Mouse (Mus musculus): ENCODE data around the gene Hepacam. TPM values are rescaled to one million over a fixed set of nuclear protein-coding genes. Genes with fewer than 3 reads are reported as not detected.

The Hepacam gene
- polyA plus RNA-seq, 1 experiment = 95.7 TPM

DNA sequence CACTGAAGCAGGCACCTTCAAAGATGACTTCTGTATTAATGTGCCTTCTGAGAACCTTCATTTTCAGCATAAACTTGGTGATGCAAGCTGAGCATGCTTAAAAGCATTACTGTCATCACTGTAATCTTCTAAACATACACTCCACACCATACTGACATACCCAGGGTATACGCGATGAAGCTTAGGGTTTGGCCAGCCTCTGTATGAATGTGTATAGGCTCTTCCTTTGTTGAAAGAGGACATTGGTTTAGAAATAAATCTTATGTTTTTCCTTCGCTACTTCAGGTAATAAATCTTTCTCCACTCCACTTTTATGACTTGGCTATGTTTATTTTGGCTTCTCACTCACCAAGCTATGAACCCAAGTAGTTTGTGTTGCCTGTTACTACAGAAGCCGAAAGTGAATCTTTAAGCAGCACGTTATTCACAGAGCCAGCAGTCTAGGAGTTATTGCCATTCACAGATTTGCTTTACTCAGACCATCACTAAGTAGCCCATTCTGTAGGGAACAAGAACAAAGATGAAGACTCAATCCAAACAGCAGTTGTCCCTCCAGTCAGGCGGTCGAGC is 4.2 kb downstream of the Hepacam start:
- Histone ChIP-seq H3K4me1 (ENCODE audit: control insufficient read depth, insufficient read depth, low read length) (peaks cover 1% of the 10 kb centered on the region; the same call in 1 of the 2 replicates), H3K27ac (ENCODE audit: insufficient read depth, low read length) (no peak overlapping the region), H3K4me3 (ENCODE audit: insufficient read depth, low read length) (no peak overlapping the region)
- TF ChIP-seq POLR2A (IDR thresholded peaks at IDR 0.05; ENCODE audit: extremely low read depth, insufficient read depth, low read length) (no peak), CTCF (IDR thresholded peaks at IDR 0.05; ENCODE audit: extremely low read depth, insufficient read depth, low read length) (no peak)

DNA sequence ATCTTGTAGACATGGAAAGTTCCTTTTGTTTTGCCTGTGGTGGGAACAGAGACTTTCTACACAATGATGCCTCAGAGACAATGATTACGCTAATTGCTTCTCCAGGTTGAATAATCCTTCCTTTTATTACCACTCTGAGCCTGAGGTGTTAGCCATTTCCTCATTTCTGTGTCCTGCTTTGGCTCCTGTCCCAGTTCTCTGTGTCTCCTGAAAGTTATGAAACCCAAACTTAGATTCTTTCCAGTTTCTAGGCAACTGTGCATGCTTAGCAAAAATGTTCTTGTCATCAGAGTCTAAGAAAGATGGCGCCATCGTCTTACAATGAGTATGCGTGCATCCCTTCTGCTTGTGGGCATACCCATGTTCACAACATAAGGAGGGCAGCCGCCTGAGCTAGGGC is 8.6 kb downstream of the Hepacam start:
- Histone ChIP-seq H3K4me3 (ENCODE audit: insufficient read depth, low read length) (no peak overlapping the region), H3K4me1 (ENCODE audit: control insufficient read depth, insufficient read depth, low read length) (peaks cover 1% of the 10 kb centered on the region; the same call in 1 of the 2 replicates), H3K27ac (ENCODE audit: insufficient read depth, low read length) (no peak overlapping the region)
- TF ChIP-seq CTCF (IDR thresholded peaks at IDR 0.05; ENCODE audit: extremely low read depth, insufficient read depth, low read length) (no peak), POLR2A (IDR thresholded peaks at IDR 0.05; ENCODE audit: extremely low read depth, insufficient read depth, low read length) (no peak)

DNA sequence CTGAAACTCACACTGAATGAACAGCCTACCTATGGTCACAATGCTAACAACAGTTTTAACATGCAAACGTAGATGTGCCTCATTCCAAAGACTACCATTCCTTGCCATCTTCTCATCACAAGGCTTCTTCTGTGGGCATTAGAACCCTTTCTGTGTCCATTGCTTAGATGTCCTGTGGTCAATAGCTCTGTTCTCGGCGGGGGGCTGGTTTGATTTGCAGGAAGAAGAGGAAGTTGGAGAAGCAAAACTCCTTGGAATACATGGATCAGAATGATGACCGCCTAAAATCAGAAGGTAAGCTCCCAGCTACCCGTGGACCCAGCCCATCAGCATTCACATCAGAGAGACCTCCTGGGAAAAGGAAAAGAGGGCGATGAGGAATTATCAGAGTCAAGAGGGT is 16.0 kb downstream of the Hepacam start:
- Histone ChIP-seq H3K4me3 (ENCODE audit: insufficient read depth, low read length) (no peak overlapping the region), H3K4me1 (ENCODE audit: control insufficient read depth, insufficient read depth, low read length) (no peaks in the 10 kb centered on the region), H3K27ac (ENCODE audit: insufficient read depth, low read length) (no peak overlapping the region)
- no peak for TF ChIP-seq POLR2A (IDR thresholded peaks at IDR 0.05; ENCODE audit: extremely low read depth, insufficient read depth, low read length)
- no peak for TF ChIP-seq CTCF (IDR thresholded peaks at IDR 0.05; ENCODE audit: extremely low read depth, insufficient read depth, low read length)

DNA sequence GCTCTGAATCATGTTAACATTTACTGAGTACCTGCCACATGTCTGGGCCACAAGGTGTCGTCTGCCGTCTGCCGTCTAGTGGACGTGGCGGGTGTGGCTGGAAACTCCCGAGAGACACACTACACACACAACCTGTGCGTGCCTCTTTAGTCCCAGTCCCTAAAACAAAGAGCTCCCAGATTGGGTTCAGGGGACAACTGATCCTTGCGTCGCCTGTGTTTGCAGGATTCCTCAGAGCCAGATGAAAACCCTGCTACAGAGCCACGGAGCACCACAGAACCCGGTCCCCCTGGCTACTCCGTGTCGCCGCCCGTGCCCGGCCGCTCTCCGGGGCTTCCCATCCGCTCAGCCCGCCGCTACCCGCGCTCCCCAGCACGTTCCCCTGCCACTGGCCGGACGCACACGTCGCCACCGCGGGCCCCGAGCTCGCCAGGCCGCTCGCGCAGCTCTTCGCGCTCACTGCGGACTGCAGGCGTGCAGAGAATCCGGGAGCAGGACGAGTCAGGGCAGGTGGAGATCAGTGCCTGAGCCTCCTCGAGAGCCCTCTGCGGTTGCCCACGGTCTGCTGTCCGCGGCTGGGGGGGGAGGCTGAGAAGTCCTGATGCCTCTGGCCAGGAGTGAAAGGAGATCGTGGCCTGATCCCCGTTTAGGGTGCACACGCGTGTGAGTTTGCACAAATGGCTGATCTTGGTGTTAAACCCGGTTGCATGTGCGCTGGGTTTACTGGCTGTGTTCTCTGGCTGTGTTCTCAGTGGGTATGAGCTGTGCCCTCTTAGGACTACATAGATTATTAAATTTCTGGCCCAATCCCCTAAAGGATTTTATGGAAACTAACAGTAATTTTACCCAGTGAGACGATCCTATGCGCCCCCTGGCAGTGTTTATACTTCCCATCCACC is 17.4 kb downstream of the Hepacam start:
- Histone ChIP-seq H3K27ac (ENCODE audit: insufficient read depth, low read length) (no peak overlapping the region), H3K4me3 (ENCODE audit: insufficient read depth, low read length) (peak overlapping the region; percentile 28), H3K4me1 (ENCODE audit: control insufficient read depth, insufficient read depth, low read length) (no peaks in the 10 kb centered on the region)
- 0 out of 2 replicates have a peak, but pooled peaks have one; percentile 28 for TF ChIP-seq CTCF (IDR thresholded peaks at IDR 0.05; ENCODE audit: extremely low read depth, insufficient read depth, low read length)
- 0 out of 2 replicates have a peak, but pooled peaks have one; percentile 9 for TF ChIP-seq POLR2A (IDR thresholded peaks at IDR 0.05; ENCODE audit: extremely low read depth, insufficient read depth, low read length)

DNA sequence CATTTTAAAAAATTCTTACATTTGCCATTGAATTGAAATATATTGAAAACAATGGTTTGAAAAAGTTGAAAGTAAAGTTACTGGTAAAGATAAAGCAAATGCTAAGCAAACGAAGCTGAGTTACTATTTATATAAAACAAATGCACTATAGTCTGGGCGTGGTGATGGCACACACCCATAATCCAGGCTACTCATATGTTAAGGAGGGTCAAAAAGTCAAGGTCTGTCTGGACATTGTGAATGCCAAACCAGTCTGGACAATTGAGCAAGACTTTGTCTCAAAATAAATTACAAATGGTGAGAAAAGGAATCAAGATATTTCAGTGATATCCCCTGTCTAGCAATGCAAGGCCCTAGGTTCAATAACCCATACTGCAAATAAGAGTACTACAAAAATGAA is 23.7 kb downstream of the Hepacam start:
- H3K4me1 ChIP-seq (ENCODE audit: control insufficient read depth, insufficient read depth, low read length) = no peaks in the 10 kb centered on the region
- TF ChIP-seq POLR2A (IDR thresholded peaks at IDR 0.05; ENCODE audit: extremely low read depth, insufficient read depth, low read length) = no peak
- TF ChIP-seq CTCF (IDR thresholded peaks at IDR 0.05; ENCODE audit: extremely low read depth, insufficient read depth, low read length) = no peak
- no peak overlapping the region for H3K27ac ChIP-seq (ENCODE audit: insufficient read depth, low read length)
- no peak overlapping the region for H3K4me3 ChIP-seq (ENCODE audit: insufficient read depth, low read length)

DNA sequence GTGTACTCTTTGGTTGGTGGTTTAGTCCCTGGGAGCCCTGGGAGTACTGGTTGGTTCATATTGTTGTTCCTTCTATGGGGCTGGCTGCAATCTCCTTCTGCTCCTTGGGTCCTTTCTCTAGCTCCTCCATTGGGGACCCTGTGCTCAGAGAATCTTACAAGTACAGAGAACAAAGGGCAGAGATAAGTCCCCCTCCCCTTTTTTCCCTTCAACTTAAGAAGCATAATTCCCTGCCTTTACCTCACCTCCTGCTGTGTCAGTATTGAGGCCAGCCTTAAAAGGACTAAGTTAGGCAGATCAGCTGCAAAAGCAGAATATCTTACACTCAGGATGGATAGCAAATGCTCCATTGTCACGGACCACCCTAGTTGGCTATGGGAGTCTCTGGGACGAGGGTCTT is 24.9 kb downstream of the Hepacam start:
- TF ChIP-seq CTCF (IDR thresholded peaks at IDR 0.05; ENCODE audit: extremely low read depth, insufficient read depth, low read length) (no peak), POLR2A (IDR thresholded peaks at IDR 0.05; ENCODE audit: extremely low read depth, insufficient read depth, low read length) (no peak)

DNA sequence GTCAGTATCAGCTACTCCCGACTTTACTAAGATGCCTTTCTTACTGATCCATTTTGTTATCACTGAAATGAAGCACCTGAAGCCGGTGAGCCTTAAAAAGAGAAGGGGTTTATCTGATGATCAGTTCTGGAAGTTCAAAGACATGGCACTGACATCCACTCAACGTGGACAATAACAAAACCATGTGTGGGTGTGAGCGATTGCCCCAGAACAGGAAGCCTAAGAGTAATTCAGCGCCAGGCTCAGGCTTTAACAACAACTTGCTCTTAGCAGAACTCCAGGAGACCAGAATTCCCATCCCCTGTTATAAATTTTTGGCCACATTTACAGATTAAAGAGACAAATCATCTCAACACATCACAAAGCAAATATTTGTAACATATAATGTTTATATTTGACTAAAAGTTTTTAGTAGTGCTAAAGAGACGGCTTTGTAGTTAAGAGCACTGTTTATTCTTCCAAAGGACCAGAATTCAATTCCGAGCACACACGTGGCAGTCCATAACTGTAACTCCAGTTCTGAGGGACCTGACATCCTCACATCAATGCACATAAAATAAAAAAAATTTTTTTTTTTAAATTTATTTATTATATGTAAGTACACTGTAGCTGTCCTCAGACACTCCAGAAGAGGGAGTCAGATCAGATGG is 26.5 kb downstream of the Hepacam start:
- Histone ChIP-seq H3K4me1 (ENCODE audit: control insufficient read depth, insufficient read depth, low read length) (no peaks in the 10 kb centered on the region), H3K4me3 (ENCODE audit: insufficient read depth, low read length) (no peak overlapping the region), H3K27ac (ENCODE audit: insufficient read depth, low read length) (no peak overlapping the region)
- TF ChIP-seq POLR2A (IDR thresholded peaks at IDR 0.05; ENCODE audit: extremely low read depth, insufficient read depth, low read length) (no peak), CTCF (IDR thresholded peaks at IDR 0.05; ENCODE audit: extremely low read depth, insufficient read depth, low read length) (no peak)

More for the DNA sequence above, 24.9 kb downstream of the Hepacam start:
- Histone ChIP-seq H3K4me1 (ENCODE audit: control insufficient read depth, insufficient read depth, low read length) (no peaks in the 10 kb centered on the region), H3K4me3 (ENCODE audit: insufficient read depth, low read length) (no peak overlapping the region), H3K27ac (ENCODE audit: insufficient read depth, low read length) (no peak overlapping the region)

DNA sequence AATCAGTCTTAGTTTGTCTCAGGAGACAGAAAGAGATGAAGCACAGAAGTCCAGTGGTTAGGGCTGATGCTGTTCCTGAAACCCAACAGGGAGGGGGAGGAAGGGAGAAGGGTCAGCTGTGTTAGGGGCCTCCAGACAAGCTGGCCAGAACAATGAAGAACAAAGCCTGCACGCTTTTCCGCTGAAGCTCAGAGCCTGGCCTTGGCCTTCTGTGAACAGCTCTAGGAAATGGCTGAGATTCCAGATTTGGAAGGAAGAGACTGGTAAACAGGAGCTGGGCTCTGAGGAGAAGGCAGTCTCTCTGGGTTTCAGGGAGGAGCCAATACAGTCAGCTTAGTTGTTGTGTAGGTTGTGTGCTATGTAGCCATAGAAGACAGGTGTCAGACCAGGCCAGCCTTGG is 33.4 kb downstream of the Hepacam start:
- Histone ChIP-seq H3K27ac (ENCODE audit: insufficient read depth, low read length) (peak overlapping the region; percentile 80; the same call in 1 of the 2 replicates), H3K4me1 (ENCODE audit: control insufficient read depth, insufficient read depth, low read length) (no peaks in the 10 kb centered on the region), H3K4me3 (ENCODE audit: insufficient read depth, low read length) (no peak overlapping the region)
- TF ChIP-seq CTCF (IDR thresholded peaks at IDR 0.05; ENCODE audit: extremely low read depth, insufficient read depth, low read length) (no peak), POLR2A (IDR thresholded peaks at IDR 0.05; ENCODE audit: extremely low read depth, insufficient read depth, low read length) (no peak)

DNA sequence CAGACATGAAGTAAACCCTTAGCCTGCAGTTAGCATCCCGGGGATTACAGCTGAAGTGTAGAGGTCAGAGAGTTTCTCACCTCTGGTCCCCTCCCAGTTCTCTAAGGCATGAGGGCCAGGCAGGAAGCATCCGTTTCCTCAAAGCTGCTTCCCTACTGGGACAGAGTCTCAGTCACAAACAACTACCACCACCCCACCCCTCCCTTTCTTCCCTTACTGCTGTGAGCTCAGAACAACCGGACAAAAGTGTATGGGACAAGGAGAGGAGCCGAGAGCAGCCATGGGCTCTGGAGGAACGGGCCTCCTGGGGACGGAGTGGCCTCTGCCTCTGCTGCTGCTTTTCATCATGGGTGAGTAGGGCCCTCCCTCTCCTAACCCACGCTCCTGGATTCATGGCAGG is 34.7 kb downstream of the Hepacam start, which contains the start of gene Robo4:
Robo4 (plus strand) TSS at position 96 of the 400 bp plus-strand sequence.
- H3K4me3 ChIP-seq (ENCODE audit: insufficient read depth, low read length) = peak within 1 kb of the TSS; percentile 20
- no peaks in the 10 kb centered on the region for H3K4me1 ChIP-seq (ENCODE audit: control insufficient read depth, insufficient read depth, low read length)
- 0 out of 2 replicates have a peak, but pooled peaks have one; percentile 29 for TF ChIP-seq POLR2A (IDR thresholded peaks at IDR 0.05; ENCODE audit: extremely low read depth, insufficient read depth, low read length)
- no peak for TF ChIP-seq CTCF (IDR thresholded peaks at IDR 0.05; ENCODE audit: extremely low read depth, insufficient read depth, low read length)
- peak within 1 kb of the TSS; percentile 80 for H3K27ac ChIP-seq (ENCODE audit: insufficient read depth, low read length)
